In the genomic region with DNA sequence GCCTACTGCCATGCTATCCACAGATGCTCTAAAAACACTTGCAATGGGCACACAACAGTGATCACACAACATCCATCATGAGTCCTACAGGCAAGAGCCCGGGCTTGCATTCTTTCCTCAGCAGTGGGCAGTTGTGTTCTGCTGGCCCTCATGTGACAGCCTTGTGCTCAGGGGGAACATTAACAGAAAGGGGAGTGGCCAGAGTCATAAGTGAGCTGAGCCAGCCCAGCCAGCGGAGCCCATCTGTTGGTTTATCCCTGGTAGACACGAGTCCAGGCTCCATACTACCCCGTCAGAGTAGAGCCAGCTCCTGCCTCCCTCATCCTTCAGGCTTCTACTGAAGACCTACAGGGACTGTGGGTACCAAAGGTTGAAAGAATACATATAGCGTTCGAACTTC, we compare ENCODE assay signal across 23 mouse cellular contexts. TPM values are rescaled to one million over a fixed set of nuclear protein-coding genes. Genes with fewer than 3 reads are reported as not detected.
A peak's percentile ranks its signal among the peaks of the same experiment; 100 is the strongest.
DNase-seq lines count a peak whose midpoint lies in the region; ATAC-seq and TF ChIP-seq lines count a peak whose summit lies in the region.
"Had no signal": no experiment of that assay in that cellular context is flagged by ENCODE, and none has a peak within 500 bp of the region (broad histone marks: within the 10 kb centered on the region; RNA-seq: fewer than 3 reads in every experiment).

No protein-coding gene starts in this region.

- 0 out of 2 replicates have a peak, but pooled peaks have one; percentile 28 for ATAC-seq in kidney, embryonic 14.5 days (ENCODE audit: low FRiP score, low TSS enrichment)
- ATAC-seq in liver, embryonic 14.5 days (ENCODE audit: insufficient read depth), result no peak
- ATAC-seq: forebrain, embryonic 14.5 days; midbrain, embryonic 15.5 days had no signal

- 72% methylated on average over 6 of the region's 6 CpGs for WGBS in kidney, embryonic 14.5 days
- WGBS in liver, embryonic 14.5 days (ENCODE audit: insufficient replicate concordance), result 68% methylated on average over 6 of the region's 6 CpGs

- no peak for TF ChIP-seq CTCF in liver, embryonic 14.5 days (IDR thresholded peaks at IDR 0.05; ENCODE audit: low read depth)

- peak; percentile 84 to 91 for DNase-seq in kidney, postnatal 36 days
- peak in 2 of 3 experiments; percentile 24 to 31 for DNase-seq in liver, embryonic 14.5 days (ENCODE audit: low read depth in 3 of 3, low spot score in 3 of 3)
- DNase-seq in layer of hippocampus, postnatal 10 days (ENCODE audit: low spot score in 2 of 2), result no peak
- no peak for DNase-seq in lung, postnatal 4 days
- no peak for DNase-seq in frontal cortex, postnatal 14 days (ENCODE audit: low spot score in 2 of 2)
- no peak for DNase-seq in gastrocnemius, adult 8-10 months (ENCODE audit: low spot score in 2 of 2)
- DNase-seq: adrenal gland, postnatal 14 days; cerebellum, adult 9-11 months; gastrocnemius, postnatal 25 days; lung, adult 2 months; thymus, adult 2 months had no signal

- H3K4me3 ChIP-seq in kidney, embryonic 14.5 days (ENCODE audit: low read length), result no peak overlapping the region
- no peak overlapping the region for H3K4me3 ChIP-seq in liver, embryonic 14.5 days (ENCODE audit: insufficient read depth in 1 of 2, low read depth in 2 of 2, low read length in 2 of 2)
- H3K4me3 ChIP-seq: embryonic facial prominence, embryonic 13.5 days; hindbrain, embryonic 10.5 days; layer of hippocampus, adult 2 months; limb, embryonic 10.5 days; midbrain, embryonic 15.5 days; myocyte; stomach, embryonic 15.5 days had no signal

- H3K27me3 ChIP-seq in kidney, embryonic 14.5 days (ENCODE audit: control insufficient read depth, insufficient read depth, low read length), result peaks cover 9% of the 10 kb centered on the region; the same call in 1 of the 2 replicates
- peaks cover 9% of the 10 kb centered on the region for H3K27me3 ChIP-seq in liver, embryonic 14.5 days (ENCODE audit: control insufficient read depth, insufficient read depth, low read length)

- no peaks in the 10 kb centered on the region for H3K36me3 ChIP-seq in kidney, embryonic 14.5 days (ENCODE audit: control insufficient read depth, insufficient read depth, low read length)
- no peaks in the 10 kb centered on the region for H3K36me3 ChIP-seq in liver, embryonic 14.5 days (replicated peaks; ENCODE audit: control insufficient read depth, insufficient read depth, low read depth)
- H3K36me3 ChIP-seq: embryonic facial prominence, embryonic 13.5 days; hindbrain, embryonic 10.5 days; limb, embryonic 10.5 days; midbrain, embryonic 15.5 days; stomach, embryonic 15.5 days had no signal

- 0 out of 2 replicates have a peak overlapping the region, but pooled peaks have one; percentile 17 for H3K4me2 ChIP-seq in kidney, embryonic 14.5 days (replicated peaks; ENCODE audit: low read depth, low read length)
- peak overlapping the region; percentile 28 for H3K4me2 ChIP-seq in liver, embryonic 14.5 days (ENCODE audit: low read depth)
- H3K4me2 ChIP-seq: embryonic facial prominence, embryonic 13.5 days; midbrain, embryonic 15.5 days; stomach, embryonic 15.5 days had no signal

- peaks cover 9% of the 10 kb centered on the region for H3K4me1 ChIP-seq in kidney, embryonic 14.5 days (ENCODE audit: control insufficient read depth, insufficient read depth, low read length)
- peaks cover 18 to 27% of the 10 kb centered on the region in 2 experiments for H3K4me1 ChIP-seq in liver, embryonic 14.5 days (replicated peaks; ENCODE audit: control insufficient read depth in 2 of 2, insufficient read depth in 2 of 2, low read length in 1 of 2)

- no peak for TF ChIP-seq EP300 in liver, embryonic 14.5 days (IDR thresholded peaks at IDR 0.05; ENCODE audit: low read depth)

- H3K9me3 ChIP-seq in kidney, embryonic 14.5 days (ENCODE audit: control insufficient read depth, low read length), result no peaks in the 10 kb centered on the region
- no peaks in the 10 kb centered on the region for H3K9me3 ChIP-seq in liver, embryonic 14.5 days (ENCODE audit: control insufficient read depth, low read length)
- H3K9me3 ChIP-seq: embryonic facial prominence, embryonic 13.5 days; hindbrain, embryonic 10.5 days; limb, embryonic 10.5 days; midbrain, embryonic 15.5 days; stomach, embryonic 15.5 days had no signal

- no peak overlapping the region for H3K9ac ChIP-seq in kidney, embryonic 14.5 days (ENCODE audit: low read depth, low read length)
- no peak overlapping the region for H3K9ac ChIP-seq in liver, embryonic 14.5 days (replicated peaks)
- H3K9ac ChIP-seq: embryonic facial prominence, embryonic 13.5 days; midbrain, embryonic 15.5 days; stomach, embryonic 15.5 days had no signal

- H3K27ac ChIP-seq in kidney, embryonic 14.5 days (ENCODE audit: low read depth, low read length), result peak overlapping the region; percentile 42; the same call in 1 of the 2 replicates
- H3K27ac ChIP-seq in liver, embryonic 14.5 days, result no peak overlapping the region
- H3K27ac ChIP-seq: embryonic facial prominence, embryonic 13.5 days; layer of hippocampus, adult 2 months; midbrain, embryonic 15.5 days; stomach, embryonic 15.5 days had no signal

RNA-seq across cellular contexts. Expression of gene Sigirr, which starts 6.4 kb away (rescaled TPM):
- 9.5 and 11.7 TPM in 2 replicates for polyA plus RNA-seq in kidney, embryonic 14.5 days (2014; fragmentation: Nextera tagmentation; extraction: Ambion mirVana)
- polyA plus RNA-seq in liver, embryonic 14.5 days (2012; rRNA removed), result 9.8 and 10.8 TPM in 2 replicates
- 16.0 and 18.4 TPM in 2 replicates for polyA plus RNA-seq in liver, embryonic 14.5 days (2014; fragmentation: Nextera tagmentation; extraction: Ambion mirVana)
- 1 to 10 TPM; 2.1 to 2.5 TPM for total RNA-seq in layer of hippocampus, postnatal 10 days (2021)
- total RNA-seq in gastrocnemius, adult 8-10 months (2022), result 1 to 10 TPM; 1.4 to 1.6 (median 1.5) TPM

RNA-seq across cellular contexts. Expression of gene Pkp3, which starts 15.9 kb away (rescaled TPM):
- 4.0 and 4.3 TPM in 2 replicates for polyA plus RNA-seq in kidney, embryonic 14.5 days (2014; fragmentation: Nextera tagmentation; extraction: Ambion mirVana)
- polyA plus RNA-seq in liver, embryonic 14.5 days (2012; rRNA removed), result 0.33 and 0.51 TPM in 2 replicates
- 0.36 and 0.80 TPM in 2 replicates for polyA plus RNA-seq in liver, embryonic 14.5 days (2014; fragmentation: Nextera tagmentation; extraction: Ambion mirVana)
- total RNA-seq in layer of hippocampus, postnatal 10 days (2021), result not detected
- total RNA-seq in gastrocnemius, adult 8-10 months (2022), result not detected
- total RNA-seq: layer of hippocampus, adult 2 months had no signal
- polyA plus RNA-seq: forebrain, embryonic 14.5 days; neural tube, embryonic 14.5 days had no signal

RNA-seq across cellular contexts. Expression of gene Ano9, which starts 23.7 kb away (rescaled TPM):
- polyA plus RNA-seq in kidney, embryonic 14.5 days (2014; fragmentation: Nextera tagmentation; extraction: Ambion mirVana), result 3.0 and 4.4 TPM in 2 replicates
- 0.30 and 0.53 TPM in 2 replicates for polyA plus RNA-seq in liver, embryonic 14.5 days (2012; rRNA removed)
- polyA plus RNA-seq in liver, embryonic 14.5 days (2014; fragmentation: Nextera tagmentation; extraction: Ambion mirVana), result 0.24 and 0.27 TPM in 2 replicates
- total RNA-seq in layer of hippocampus, postnatal 10 days (2021), result not detected
- not detected for total RNA-seq in gastrocnemius, adult 8-10 months (2022)
- total RNA-seq: gastrocnemius, postnatal 25 days; layer of hippocampus, adult 2 months; left cerebral cortex, adult 8-10 months; megakaryocyte-erythroid progenitor cell, adult 5-6 weeks had no signal
- polyA plus RNA-seq: forebrain, embryonic 14.5 days; myocyte had no signal

RNA-seq across cellular contexts. Expression of gene Ptdss2, which starts 28.2 kb away (rescaled TPM):
- polyA plus RNA-seq in kidney, embryonic 14.5 days (2014; fragmentation: Nextera tagmentation; extraction: Ambion mirVana), result 58.4 and 63.1 TPM in 2 replicates
- polyA plus RNA-seq in liver, embryonic 14.5 days (2012; rRNA removed), result 72.2 and 72.8 TPM in 2 replicates
- 111 and 130 TPM in 2 replicates for polyA plus RNA-seq in liver, embryonic 14.5 days (2014; fragmentation: Nextera tagmentation; extraction: Ambion mirVana)
- 10 to 100 TPM; 47.9 to 68.4 TPM for total RNA-seq in layer of hippocampus, postnatal 10 days (2021)
- 10 to 100 TPM; 18.6 to 26.4 (median 22.0) TPM for total RNA-seq in gastrocnemius, adult 8-10 months (2022)

RNA-seq across cellular contexts. Expression of gene B4galnt4, which starts 33.0 kb away (rescaled TPM):
- polyA plus RNA-seq in kidney, embryonic 14.5 days (2014; fragmentation: Nextera tagmentation; extraction: Ambion mirVana), result 13.7 and 14.4 TPM in 2 replicates
- 0.64 and 0.84 TPM in 2 replicates for polyA plus RNA-seq in liver, embryonic 14.5 days (2012; rRNA removed)
- 0.39 and 0.68 TPM in 2 replicates for polyA plus RNA-seq in liver, embryonic 14.5 days (2014; fragmentation: Nextera tagmentation; extraction: Ambion mirVana)
- 100 to 1,000 TPM; 103 to 123 TPM for total RNA-seq in layer of hippocampus, postnatal 10 days (2021)
- under 1 TPM in 2 of 4 experiments, not detected in 2; 0.20 to 0.59 TPM for total RNA-seq in gastrocnemius, adult 8-10 months (2022)
- total RNA-seq: gastrocnemius, postnatal 25 days had no signal

Comparison
In these comparisons a context has a peak if more than half of its experiments do, and no peak if none do; other contexts are left out.
1. DNase-seq: peak in kidney, postnatal 36 days (2 of 2) and liver, embryonic 14.5 days (2 of 3); none in layer of hippocampus, postnatal 10 days (0 of 2), lung, postnatal 4 days (0 of 2), frontal cortex, postnatal 14 days (0 of 2) and gastrocnemius, adult 8-10 months (0 of 2).